Mouse (Mus musculus): Measurements from ENCODE around the gene Tmem141.

DNA sequence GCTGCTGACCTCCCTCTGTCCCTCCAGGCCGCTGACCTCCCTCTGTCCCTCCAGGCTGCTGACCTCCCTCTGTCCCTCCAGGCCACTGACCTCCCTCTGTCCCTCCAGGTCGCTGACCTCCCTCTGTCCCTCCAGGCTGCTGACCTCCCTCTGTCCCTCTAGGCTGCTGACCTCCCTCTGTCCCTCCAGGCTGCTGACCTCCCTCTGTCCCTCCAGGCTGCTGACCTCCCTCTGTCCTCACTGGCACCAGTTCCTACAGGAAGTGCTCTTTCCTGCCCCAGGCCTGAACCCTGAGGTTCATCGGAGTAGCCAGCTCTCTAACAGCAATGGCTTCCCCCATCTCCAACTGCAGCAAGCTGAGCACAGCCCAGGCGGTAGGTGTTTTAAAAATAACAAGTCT lies 6.9 kb upstream of the Tmem141 start:
- TF ChIP-seq CTCF (IDR thresholded peaks at IDR 0.05; ENCODE audit: low read depth, low read length): no peak
- TF ChIP-seq GATA1 (IDR thresholded peaks at IDR 0.05; ENCODE audit: borderline replicate concordance, low read length): no peak

Data from G1E (cell line).